Mouse (Mus musculus) frontal cortex, postnatal 36 days (tissue): ENCODE measurements around the gene 4930404H24Rik.
A peak's percentile ranks its signal among the peaks of the same experiment; 100 is the strongest.
"Not testable (repeated sequence)": the region's sequence is repeated elsewhere in the genome, so short reads cannot be mapped to it uniquely, and the experiment has no call there.

Source experiments
- DNase-seq, 2 experiments: peaks; one replicate each; pipeline ENCODE4 v3.0.0; 2022; ENCODE audit warnings: low spot score in 2 of 2

4930404H24Rik gene

DNA sequence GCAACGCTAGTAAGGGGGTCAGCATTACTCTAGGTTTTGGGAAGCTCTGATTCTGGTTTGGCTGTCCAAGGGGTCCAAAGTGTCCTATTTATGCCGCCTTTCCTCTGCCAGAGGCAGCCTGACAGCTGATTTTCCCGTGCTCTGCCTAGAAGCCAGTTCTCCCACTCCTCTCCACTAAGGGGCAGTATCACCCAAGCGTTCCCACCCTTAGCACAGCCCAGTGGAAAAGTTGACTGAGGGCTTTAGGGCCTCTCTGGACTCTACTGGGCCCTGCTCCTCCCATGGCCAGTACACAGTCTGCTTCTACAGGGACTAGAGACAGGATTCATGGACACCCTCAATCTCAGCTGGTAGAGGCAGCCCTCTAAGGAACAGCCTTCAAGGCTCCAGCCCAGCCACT lies 14.0 kb upstream of the 4930404H24Rik start:
- DNase-seq: peak; percentile 73 to 79

DNA sequence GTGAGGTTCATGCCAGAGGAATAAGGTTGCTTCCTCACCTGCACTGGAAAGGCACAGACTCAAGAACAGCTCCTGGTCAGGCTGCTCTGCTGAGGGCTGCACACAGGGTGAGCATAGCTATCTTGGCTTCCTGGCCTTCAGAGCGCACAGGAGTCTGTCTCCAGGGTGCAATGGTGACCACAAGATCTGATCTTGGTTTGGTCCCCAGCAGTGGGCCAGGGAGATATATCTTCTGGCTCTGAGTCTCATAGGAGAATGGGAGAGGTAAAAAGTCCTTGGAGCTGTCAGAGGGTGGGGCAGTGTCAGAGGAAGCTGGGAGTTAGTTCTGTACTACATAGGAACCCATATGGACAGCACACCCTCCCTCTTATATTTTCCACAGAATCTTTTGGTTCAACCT lies 13.1 kb upstream of the 4930404H24Rik start:
- no peak for DNase-seq

DNA sequence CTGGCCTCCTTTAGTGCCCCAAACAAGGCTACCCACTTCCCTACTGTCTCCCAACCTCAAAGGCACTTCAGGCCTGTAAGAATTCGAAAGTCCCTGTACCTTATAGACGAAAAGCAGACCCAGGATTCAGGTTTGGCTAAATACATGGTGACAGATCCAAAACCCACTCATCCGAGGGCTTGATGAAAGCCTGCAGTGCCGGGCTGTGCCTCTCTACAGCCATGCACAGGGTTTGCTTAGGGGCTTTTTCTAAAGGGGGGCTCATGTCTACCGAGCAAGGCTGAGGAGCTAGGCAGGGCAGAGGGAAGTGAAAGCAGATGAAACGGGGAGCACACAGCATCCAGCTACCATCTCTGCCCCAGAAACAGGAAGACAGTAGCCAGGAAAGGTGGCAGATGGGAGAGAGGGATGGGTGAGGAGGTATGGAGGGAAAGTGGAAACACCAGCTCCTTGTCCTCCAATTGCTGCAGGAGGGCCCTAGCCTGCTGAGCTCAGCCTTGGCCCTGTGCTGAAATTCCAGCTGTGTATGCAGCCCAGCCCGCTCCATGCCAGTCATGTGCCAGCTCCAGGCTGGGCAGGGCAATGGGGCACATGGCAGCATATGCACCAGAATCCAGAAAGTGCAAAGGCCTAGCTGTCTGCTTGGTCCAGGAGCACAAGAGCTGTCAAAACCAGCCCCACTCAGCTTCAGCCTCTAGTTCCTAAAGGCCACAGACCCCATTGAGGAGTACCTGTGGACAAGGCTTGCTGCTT lies 11.3 kb upstream of the 4930404H24Rik start:
- DNase-seq: no peak

DNA sequence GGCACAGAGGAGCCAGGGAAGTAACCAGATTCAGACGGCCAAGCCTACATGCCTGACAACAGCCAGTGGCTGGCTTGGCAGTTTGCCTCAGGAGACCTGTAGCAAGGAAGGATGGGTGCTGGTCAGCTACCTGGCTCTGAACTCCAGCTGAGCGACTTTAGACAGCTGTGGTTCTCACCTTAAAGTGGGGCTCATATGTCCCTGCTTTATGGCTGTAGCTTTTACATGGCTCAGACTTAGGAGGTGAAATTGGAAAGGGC lies 10.8 kb upstream of the 4930404H24Rik start:
- no peak for DNase-seq

DNA sequence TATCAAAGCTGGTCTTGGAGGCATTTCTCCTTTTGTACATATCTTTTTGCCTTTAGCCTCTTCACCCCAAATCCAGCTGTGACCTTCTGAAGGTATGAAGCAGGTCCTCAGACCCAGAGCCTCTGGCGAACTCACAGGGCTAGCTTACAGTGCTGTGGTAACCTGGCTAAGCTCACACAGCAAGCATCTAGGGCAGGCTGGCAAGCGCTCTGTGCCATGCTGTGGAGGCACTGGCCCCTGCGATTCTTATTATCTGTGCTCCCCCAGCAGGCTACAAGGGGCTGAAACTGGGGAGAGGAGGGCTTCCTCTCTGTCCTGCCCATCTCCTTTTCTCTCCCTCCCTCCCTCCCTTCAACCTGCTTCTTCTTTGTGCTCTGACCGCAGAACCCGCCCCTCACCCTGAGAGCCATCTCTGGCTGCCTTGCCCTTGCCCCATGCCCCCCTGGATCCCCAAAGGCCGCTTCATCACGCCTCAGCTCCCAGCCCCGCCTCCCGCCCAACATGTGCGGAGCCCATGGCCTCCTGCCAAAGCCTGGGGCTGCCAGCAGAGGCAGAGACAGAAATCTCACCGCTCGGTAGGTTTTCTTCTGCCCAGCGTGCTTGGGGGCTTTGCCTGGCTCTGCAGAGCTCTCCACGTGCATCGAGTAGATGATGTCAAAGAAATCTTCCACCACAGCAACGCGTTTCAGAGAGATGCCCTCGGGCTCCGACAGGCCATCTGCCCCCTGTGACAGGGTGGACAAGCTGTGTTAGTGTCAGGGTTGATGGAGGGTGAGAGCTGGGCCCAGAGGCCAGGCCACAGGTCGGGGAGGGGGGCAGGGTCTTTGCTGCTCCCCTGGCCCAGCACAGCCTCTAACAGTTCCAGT lies 9.2 kb upstream of the 4930404H24Rik start:
- peak in 1 of 2 experiments; percentile 66 for DNase-seq

DNA sequence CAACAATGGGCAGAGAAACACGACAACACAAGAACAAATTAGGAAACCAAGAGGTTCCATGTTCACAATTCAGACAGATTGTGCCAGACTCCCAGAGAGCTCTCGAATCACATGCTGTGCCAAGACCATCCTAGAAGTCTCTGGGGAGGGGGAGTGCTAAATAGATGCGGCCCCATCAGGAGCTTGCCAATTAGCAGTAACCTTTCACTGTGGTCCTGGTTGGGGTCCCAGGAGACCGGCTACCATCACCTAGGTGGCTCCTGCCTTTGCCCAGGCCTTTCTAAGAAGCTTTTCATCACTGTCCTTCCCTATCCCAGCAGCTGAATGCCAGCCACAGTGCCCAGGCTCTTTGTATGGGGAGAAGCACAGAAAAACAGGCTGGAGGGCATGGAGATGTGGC lies 8.5 kb upstream of the 4930404H24Rik start:
- no peak for DNase-seq

DNA sequence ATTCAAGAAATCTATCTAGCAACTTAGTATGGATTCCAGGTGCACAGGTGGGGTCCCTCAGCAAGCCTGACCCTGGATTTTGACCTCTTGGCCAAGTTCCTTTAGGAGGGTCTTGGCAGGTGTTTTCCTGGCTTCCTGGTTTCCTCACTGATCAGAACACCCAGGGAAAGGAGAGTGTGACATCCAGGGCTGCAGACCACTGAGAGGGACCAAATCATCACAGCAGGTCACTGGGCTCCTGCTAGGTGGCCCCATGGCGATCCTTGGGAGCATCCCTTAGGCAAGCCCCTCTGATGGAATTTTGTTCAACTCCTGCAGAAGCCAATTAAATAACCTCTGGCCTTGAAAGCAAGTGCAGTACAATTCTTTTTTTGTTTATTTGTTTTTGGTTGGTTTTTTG lies 2.5 kb upstream of the 4930404H24Rik start:
- DNase-seq: no peak

DNA sequence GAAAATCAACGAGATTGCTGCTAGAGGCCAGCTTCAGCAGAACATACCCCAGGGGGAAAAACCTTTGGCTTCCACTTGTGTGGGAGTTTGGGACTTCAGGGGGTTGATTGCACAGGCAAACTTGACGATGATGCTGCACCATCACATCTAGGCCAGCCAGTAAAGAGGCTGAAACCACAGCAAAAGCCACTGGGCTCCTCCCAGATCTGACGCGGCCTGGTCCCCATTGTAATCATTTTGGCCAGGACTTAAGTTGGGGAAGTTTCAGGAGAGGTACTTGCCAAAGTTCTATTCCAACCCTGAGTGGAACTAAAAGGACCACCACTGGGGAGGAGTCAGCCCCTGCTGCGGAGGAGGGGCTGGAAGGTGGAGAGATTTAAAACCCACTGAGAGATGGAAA lies 1.6 kb upstream of the 4930404H24Rik start:
- DNase-seq: no peak

DNA sequence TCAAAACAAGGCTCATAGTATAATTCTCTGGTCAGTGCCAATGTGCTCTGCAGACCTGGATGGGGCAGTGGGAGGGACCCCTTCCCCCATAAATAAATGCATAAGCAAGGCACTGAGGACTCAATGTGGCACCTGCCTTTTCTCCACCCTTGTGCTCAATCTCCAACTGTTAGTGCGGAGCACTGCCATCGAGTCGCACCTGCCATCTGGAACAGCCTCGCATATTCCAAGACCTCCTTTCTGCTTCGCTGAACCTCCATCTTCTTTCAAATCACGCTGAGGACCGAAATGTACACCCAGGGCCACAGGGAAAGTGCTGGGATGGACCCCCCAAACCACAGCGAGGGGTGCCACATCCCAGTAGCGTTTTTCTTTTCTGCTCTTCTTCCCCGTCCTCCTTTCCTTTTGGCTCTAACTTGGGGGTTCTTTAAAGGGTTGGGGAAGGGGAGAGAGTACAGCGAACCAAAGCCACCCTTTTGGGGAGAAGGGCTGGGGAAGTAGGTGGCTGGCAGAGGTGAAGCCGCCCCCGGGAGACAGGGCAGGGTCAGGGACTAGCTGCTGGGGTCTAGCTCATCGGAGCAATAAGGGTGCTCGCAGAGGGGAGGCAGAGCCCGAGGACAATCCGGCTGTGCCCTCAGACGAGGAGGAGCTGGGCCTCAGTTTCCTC lies 945 bp upstream of the 4930404H24Rik start:
- DNase-seq: peak in 1 of 2 experiments; percentile 27

DNA sequence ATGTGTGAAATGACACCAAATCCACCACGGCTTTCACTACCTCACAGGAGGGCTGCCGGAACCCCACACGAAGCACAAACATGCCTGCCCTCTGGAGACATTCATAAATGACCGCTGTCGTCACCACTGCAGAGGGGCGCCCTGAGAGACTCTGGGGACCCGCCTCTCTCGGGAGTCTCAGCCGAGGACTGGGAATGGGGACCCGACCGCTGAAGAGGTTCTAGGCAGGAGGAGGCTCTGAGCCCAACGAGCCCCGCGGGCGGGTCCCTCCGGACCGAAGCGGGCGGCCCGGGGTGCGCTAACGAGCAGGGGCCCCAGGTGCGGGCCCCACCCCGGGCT lies 442 bp upstream of the 4930404H24Rik start:
- DNase-seq: peak in 1 of 2 experiments; percentile 24

DNA sequence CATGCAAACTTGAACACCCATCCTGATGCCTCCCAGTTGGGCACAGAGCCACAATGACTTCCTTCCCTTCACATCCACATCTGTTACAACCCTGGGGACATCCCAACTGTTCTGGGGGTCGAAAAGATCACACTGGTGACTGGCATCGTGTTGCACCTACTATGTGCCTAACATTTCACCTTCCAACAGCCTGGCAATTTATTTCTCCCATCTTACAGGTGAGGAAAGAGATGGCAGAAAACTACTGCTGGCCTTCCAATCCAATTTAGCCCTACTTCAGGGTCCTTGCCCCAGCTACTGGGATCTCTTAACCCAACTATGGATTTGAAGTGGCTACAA lies 772 bp downstream of the 4930404H24Rik start:
- no peak for DNase-seq

DNA sequence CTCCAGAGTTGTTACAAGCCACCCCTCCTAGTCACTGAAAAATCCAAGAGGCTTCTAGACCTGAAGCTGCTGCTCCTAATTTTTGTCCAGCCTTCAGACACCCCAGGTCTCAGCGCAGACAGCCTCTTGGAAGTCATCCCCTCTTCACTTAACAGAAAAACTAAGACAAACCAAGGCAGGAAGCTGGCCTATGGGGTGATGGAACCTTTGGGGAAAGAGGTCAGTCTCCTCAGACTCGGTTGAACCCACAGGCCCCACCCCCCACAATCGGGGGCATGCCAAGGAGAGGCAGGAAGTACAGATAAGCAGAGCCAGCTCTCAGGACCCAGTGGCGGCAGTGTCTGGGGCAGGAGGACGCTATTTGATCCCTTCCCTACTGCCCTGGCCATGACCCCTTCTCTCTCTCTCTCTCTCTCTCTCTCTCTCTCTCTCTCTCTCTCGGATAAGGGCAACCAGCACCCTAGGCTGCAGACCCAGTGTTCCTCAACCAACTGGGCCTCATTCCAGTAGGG lies 1.2 kb downstream of the 4930404H24Rik start:
- no peak for DNase-seq

DNA sequence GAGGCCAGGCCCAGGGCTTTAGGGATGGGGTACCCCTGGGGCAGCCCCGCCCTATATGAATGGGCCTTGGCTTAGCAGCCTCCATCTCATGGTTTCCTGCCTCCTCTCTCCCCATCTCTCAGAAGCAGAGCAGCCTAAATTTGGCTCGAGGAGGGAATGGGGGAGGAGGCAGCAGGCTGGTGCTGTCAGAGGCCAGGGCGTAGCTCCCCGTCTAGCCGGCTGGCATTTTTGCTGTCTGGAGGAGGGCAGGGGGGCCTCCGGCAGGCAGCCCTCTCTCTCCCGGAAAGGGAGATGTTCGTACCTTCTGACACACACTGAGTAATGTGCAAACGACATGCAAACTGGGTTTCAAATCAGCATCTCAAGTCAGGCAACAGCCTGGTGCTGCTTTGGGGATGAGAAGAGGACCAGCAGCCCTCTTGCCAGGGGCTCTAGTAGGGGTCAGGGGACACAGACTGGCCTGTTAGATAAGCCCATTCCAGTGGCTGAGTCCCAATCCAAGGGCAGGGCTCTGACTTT lies 1.8 kb downstream of the 4930404H24Rik start:
- DNase-seq: peak; percentile 71 to 73

DNA sequence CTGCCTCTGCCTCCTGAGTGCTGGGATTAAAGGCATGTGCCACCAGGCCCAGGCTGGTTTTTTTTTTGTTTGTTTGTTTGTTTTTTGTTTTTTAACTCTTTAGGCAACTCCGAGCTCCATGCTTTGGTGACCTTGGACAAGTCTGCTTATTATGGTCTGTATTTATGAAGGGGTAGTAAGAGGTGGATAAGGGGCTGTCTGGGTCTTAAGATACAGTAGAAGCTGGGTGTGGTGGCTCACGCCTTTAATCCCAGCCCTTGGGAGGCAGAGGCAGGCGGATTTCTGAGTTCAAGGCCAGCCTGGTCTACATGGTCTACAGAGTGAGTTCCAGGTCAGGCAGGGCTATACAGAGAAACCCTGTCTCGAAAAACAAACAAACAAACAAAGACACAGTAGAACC lies 2.8 kb downstream of the 4930404H24Rik start:
- DNase-seq: not testable (repeated sequence)

DNA sequence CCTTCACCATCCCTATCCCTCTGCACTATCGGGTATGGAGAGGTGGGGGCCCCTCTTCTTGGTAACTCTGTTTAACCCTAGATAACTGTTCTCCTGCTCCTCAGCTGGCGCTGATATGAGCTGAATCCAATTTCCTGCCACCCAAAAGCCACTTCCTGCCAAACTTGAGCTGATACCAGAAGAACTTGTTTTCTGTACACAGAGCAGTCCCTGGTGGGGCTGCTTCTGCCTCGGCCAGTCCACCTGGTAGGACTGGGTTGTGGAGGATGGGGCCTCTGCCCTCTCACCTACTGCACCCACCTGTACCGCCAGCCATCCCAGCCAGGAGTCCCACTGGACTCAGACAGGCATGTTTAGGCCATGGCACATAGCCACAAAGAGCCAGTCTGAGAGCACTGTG lies 3.2 kb downstream of the 4930404H24Rik start:
- DNase-seq: no peak

DNA sequence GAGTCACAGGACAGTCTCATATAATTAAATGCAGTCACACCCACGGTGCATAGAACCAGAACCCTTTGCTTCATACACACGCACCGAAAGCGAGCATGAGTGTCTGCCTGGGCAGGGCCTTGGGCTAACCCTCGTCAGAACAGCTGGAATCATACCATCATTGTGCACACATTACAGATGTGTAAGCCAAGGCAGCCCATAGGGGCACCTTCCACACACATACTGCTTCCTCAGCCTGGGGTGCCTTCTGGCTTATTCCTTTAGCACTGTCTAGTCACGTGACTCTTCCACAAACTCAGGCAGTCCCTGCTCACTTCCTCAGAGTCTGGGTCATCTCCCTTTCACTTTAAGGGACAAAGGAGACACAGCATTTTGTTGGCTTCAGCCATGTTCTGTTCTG lies 3.7 kb downstream of the 4930404H24Rik start:
- DNase-seq: no peak

DNA sequence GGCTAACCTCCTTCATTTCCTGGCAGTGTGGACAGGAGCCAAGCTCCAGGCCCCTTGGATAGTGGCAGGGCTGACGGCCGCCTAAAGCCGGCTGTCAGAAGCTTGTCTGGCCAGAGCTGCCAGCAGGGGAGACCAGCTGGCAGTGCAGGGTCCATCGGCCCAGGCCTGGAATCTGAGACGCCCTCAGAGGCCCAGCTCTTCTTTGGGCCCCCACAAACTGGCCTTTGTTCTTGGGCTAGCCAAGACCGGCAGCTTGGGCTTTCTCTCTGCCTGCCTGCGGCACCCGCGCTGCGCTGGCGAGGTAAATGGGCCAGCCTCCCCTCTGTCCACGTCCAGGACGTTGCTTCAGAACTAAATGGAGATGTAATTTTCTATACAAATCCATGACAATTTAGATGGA lies 4.3 kb downstream of the 4930404H24Rik start:
- no peak for DNase-seq

DNA sequence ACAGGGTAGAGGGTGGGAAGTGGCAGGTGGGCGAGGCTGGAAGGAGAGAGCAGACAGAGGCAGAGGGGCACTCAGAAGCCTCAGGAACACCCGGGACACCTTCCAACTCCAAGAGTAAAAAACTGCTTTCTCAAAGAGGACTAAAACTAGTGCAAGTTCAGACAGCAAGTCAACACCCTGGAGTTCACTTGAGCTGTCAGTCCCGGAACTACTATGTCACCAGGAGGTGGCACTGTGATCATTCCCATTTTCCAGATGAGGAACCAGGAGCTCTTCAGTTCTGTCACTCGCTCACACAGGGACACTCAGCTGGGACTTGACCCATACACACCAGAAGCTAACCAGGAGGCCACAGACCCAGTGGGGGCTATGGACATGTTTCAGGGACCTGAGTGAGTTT lies 6.6 kb downstream of the 4930404H24Rik start:
- DNase-seq: no peak

DNA sequence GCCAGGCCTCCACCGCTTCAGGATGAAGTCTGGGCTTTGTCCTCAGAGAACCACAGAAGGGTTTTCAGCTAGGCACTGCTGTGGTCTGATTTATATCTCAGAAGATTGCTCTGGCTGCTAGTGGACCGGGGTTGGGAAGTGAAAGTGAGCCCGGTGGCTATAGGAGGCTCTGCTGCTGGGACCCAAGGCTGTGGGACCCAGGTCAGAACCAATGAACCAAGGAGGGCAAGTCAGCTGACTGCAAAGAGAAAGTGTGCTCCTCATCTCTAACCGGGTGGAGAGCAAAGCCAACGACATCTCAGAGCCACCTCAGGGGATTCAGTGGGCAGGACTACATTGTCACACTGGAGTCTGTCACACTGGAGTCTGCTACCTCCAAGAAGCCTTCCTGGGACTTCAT lies 13.8 kb downstream of the 4930404H24Rik start:
- no peak for DNase-seq

DNA sequence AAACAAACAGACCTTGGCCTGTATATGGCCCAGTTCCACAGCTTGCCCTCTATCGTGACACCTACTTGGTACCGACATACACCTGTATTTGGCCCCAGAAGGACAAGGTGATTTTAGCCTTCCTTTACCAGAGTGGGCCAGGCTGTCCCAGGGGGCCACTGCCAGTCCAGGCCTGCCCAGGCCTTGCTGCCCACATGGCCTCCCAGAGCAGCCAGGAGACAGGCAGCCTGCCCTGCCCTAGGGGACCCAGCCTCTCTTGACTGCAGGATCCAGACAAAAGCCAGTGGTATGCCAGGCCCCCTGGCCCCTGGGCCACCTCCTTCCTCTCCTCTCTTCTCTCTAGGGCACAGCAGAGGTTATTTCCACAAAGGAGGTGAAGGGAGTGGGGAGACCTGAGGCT lies 15.4 kb downstream of the 4930404H24Rik start:
- no peak for DNase-seq

DNA sequence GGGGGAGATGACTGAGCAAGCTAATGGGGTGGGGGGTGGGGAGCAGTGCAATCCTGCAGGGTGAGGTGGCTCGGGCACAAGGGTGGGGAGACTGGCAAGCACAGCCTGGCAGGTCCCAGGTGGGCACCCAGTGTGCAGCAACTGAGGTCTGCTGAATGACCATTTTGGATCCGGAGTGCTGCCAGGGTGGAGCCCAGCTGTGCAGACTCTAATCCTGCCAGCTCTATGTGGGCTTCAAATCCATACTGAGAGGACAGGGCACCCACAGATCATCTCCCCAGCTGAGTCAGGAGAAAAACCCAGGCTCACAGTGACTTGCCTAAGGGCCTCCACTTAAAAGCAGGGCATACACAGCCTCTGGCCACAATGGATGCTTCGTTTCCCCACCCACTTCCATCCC lies 15.8 kb downstream of the 4930404H24Rik start:
- no peak for DNase-seq

DNA sequence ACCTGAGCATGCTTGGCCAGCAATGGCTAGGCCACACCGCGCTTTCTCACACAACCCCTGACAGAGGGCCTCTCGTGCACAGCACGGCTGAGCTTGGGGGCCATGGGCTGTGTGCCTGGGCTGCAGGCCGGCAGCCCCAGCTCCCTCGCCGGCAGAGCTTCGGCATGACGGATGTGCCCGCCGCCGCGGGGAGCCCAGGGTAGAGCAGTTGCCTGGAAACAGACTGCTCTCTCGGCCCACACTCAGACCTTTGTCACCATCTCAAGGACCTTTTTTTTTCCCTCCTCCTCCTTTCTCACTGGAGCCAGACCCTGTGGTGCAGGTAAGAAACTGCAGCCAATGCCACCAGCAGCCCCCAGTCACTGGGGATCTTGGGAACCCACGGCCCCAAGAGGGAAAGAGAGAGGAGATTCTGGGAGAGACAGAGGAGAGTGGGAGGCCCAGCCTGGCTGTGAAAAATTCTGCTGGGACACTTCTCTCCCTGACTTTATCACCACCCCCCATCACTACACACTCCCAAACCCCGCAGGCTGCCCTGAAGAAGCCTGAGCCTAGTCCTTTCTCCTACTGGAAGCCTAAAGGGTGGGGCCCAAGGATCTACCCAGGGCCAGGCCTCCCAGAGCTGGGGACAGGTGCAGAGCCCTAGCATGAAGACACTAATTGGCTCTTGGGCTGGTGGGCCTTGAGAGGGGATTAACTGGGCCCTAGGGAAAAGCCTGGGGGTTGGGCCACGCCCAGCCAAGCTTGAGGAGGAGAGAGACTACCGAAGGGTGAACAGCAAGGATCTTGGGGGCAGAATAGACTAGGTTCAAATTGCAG lies 16.8 kb downstream of the 4930404H24Rik start:
- peak; percentile 58 to 62 for DNase-seq
